20 mouse cellular contexts compared by ENCODE assay signal in the genomic region with DNA sequence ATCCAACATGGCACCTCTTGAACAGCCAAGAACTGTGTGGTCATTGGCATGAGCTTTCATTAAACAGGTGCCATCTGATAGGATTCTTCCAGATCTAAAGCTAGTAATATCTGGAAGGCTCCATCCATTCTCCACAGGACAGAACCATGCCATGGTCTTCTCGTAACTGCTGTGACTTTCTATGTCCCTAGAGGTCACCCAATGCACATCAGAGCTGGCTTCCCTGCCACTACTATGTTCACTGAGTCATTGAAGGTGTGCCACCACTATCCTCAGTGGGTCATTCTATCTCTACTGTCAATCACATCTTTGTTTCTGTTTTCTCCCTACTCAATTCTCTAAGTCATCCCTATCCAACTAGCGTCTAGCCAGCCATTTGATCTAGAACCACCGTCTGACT. TPM values are rescaled to one million over a fixed set of nuclear protein-coding genes. Genes with fewer than 3 reads are reported as not detected.
"Had no signal": no experiment of that assay in that cellular context is flagged by ENCODE, and none has a peak within 500 bp of the region (broad histone marks: within the 10 kb centered on the region; RNA-seq: fewer than 3 reads in every experiment).

No protein-coding gene starts in this region.

- H3K4me3 ChIP-seq: layer of hippocampus, adult 2 months; lung, embryonic 15.5 days; midbrain, embryonic 12.5 days; midbrain, embryonic 15.5 days; myocyte; neural tube, embryonic 13.5 days had no signal

- H3K9me3 ChIP-seq: lung, embryonic 15.5 days; midbrain, embryonic 12.5 days; midbrain, embryonic 15.5 days; neural tube, embryonic 13.5 days had no signal

- ATAC-seq: intestine, postnatal 0 days; midbrain, embryonic 15.5 days had no signal

- H3K36me3 ChIP-seq: lung, embryonic 15.5 days; midbrain, embryonic 12.5 days; midbrain, embryonic 15.5 days; neural tube, embryonic 13.5 days had no signal

- H3K4me1 ChIP-seq: lung, embryonic 15.5 days; midbrain, embryonic 12.5 days; midbrain, embryonic 15.5 days; neural tube, embryonic 13.5 days had no signal

- H3K4me2 ChIP-seq: lung, embryonic 15.5 days; midbrain, embryonic 12.5 days; midbrain, embryonic 15.5 days; neural tube, embryonic 13.5 days had no signal

- H3K27ac ChIP-seq: kidney, postnatal 0 days; layer of hippocampus, adult 2 months; liver, embryonic 14.5 days; lung, embryonic 15.5 days; midbrain, embryonic 12.5 days; midbrain, embryonic 15.5 days; neural tube, embryonic 13.5 days had no signal

- DNase-seq: kidney, adult 2 months; kidney, postnatal 25 days; layer of hippocampus, adult 9-11 months; lung, adult 18-20 months; lung, postnatal 10 days; lung, postnatal 36 days; right cerebral cortex, postnatal 25 days; spleen, adult 18-20 months; thymus, adult 18-20 months; thymus, postnatal 14 days had no signal

- H3K27me3 ChIP-seq: lung, embryonic 15.5 days; midbrain, embryonic 12.5 days; midbrain, embryonic 15.5 days; neural tube, embryonic 13.5 days had no signal

- H3K9ac ChIP-seq: liver, embryonic 14.5 days; lung, embryonic 15.5 days; midbrain, embryonic 12.5 days; midbrain, embryonic 15.5 days; neural tube, embryonic 13.5 days had no signal

RNA-seq across cellular contexts. Expression of a gene that starts 6.5 kb away (rescaled TPM):
- polyA plus RNA-seq: large intestine, adult 2 months; myocyte had no signal
